Mouse (Mus musculus) testis, adult 2 months (tissue): ENCODE results near the gene Fndc11. TPM values are rescaled to one million over a fixed set of nuclear protein-coding genes. Genes with fewer than 3 reads are reported as not detected.

Experiments used
- H3K27ac ChIP-seq: fragments of 200-500 bp; 2 replicates; pipeline ENCODE4 v1.5.1; 2012; ENCODE audit warnings: low read depth, low read length; ENCODE audit not compliant: control insufficient read depth, insufficient read depth
- H3K27me3 ChIP-seq: fragments of 200-500 bp; 2 replicates; pipeline ENCODE4 v1.6.1; 2012; ENCODE audit warnings: mild to moderate bottlenecking, low read length, moderate library complexity; ENCODE audit not compliant: control insufficient read depth, insufficient read depth
- H3K36me3 ChIP-seq: fragments of 200-500 bp; 2 replicates; pipeline ENCODE4 v1.6.1; 2012; ENCODE audit warnings: mild to moderate bottlenecking, low read length; ENCODE audit not compliant: control insufficient read depth, insufficient read depth
- H3K4me1 ChIP-seq: fragments of 200-500 bp; 2 replicates; pipeline ENCODE4 v1.6.1; 2012; ENCODE audit warnings: low read length; ENCODE audit not compliant: control insufficient read depth, insufficient read depth
- H3K4me3 ChIP-seq: fragments of 200-500 bp; 2 replicates; pipeline ENCODE4 v1.5.1; 2012; ENCODE audit warnings: low read depth, mild to moderate bottlenecking, low read length, moderate library complexity, mixed read lengths; ENCODE audit not compliant: control insufficient read depth
- CTCF ChIP-seq: fragments of 200-500 bp; IDR thresholded peaks from 2 replicates; pipeline ENCODE4 v1.5.1; 2012; ENCODE audit warnings: low read depth, mild to moderate bottlenecking, inconsistent platforms, low read length, moderate library complexity; ENCODE audit not compliant: control insufficient read depth, insufficient read depth, insufficient replicate concordance
- POLR2A ChIP-seq: fragments of 200-500 bp; IDR thresholded peaks from 2 replicates; pipeline ENCODE4 v1.6.1; 2012; ENCODE audit warnings: low read depth, mild to moderate bottlenecking, inconsistent platforms, low read length, moderate library complexity; ENCODE audit not compliant: control insufficient read depth
- polyA plus RNA-seq: library from polyadenylated mRNA; depleted of rRNA; stranded (reverse); fragments of >200 nt; gene quantifications from 2 replicates; pipeline ENCODE4 v1.2.3, GENCODE M21; 2012; rRNA removed

The Fndc11 gene
- 440 and 469 TPM in 2 replicates for polyA plus RNA-seq

GRCm38 (mm10) chr2:181219538-181220216 lies at the start of gene Fndc11:
TSS of gene Fndc11 (plus strand) at chr2:181220013.
- Histone ChIP-seq H3K27me3 (no peaks in the 10 kb centered on the region), H3K27ac (peak within 1 kb of the TSS; percentile 96), H3K4me3 (peak within 1 kb of the TSS; percentile 91), H3K36me3 (no peaks in the 10 kb centered on the region; the same call in 1 of the 2 replicates), H3K4me1 (peaks cover 5% of the 10 kb centered on the region)
- peak; percentile 91; the same call in 1 of the 2 replicates for TF ChIP-seq POLR2A
- TF ChIP-seq CTCF: no peak

GRCm38 (mm10) chr2:181174646-181175045 lies 45.2 kb upstream of the Fndc11 start:
- no peaks in the 10 kb centered on the region for H3K36me3 ChIP-seq
- no peaks in the 10 kb centered on the region for H3K4me1 ChIP-seq
- no peak overlapping the region for H3K4me3 ChIP-seq
- H3K27me3 ChIP-seq: no peaks in the 10 kb centered on the region
- TF ChIP-seq POLR2A (no peak), CTCF (no peak)
- no peak overlapping the region for H3K27ac ChIP-seq

- TF ChIP-seq CTCF (no peak), POLR2A (no peak)
- H3K4me3 ChIP-seq: no peak overlapping the region
These were observed 41.8 kb upstream of the Fndc11 start for GRCm38 (mm10) chr2:181178015-181178414.

GRCm38 (mm10) chr2:181178471-181178870 lies 41.3 kb upstream of the Fndc11 start:
- Histone ChIP-seq H3K27ac (no peak overlapping the region), H3K36me3 (no peaks in the 10 kb centered on the region), H3K27me3 (no peaks in the 10 kb centered on the region), H3K4me3 (no peak overlapping the region), H3K4me1 (no peaks in the 10 kb centered on the region)
- TF ChIP-seq POLR2A (no peak), CTCF (no peak)

More at GRCm38 (mm10) chr2:181178015-181178414, 41.8 kb upstream of the Fndc11 start:
- Histone ChIP-seq H3K27ac (no peak overlapping the region), H3K4me1 (no peaks in the 10 kb centered on the region), H3K36me3 (no peaks in the 10 kb centered on the region), H3K27me3 (no peaks in the 10 kb centered on the region)

- Histone ChIP-seq H3K27ac (no peak overlapping the region), H3K4me3 (no peak overlapping the region), H3K27me3 (no peaks in the 10 kb centered on the region), H3K4me1 (no peaks in the 10 kb centered on the region), H3K36me3 (no peaks in the 10 kb centered on the region)
- TF ChIP-seq POLR2A (no peak), CTCF (no peak)
These were observed 38.9 kb upstream of the Fndc11 start for GRCm38 (mm10) chr2:181180898-181181297.

- no peak overlapping the region for H3K27ac ChIP-seq
- peak overlapping the region; percentile 77 for H3K4me3 ChIP-seq
- H3K4me1 ChIP-seq: no peaks in the 10 kb centered on the region; the same call in 1 of the 2 replicates
- no peaks in the 10 kb centered on the region for H3K27me3 ChIP-seq
- TF ChIP-seq CTCF (peak; percentile 76; the same call in 1 of the 2 replicates), POLR2A (no peak)
- no peaks in the 10 kb centered on the region for H3K36me3 ChIP-seq
These were observed 33.2 kb upstream of the Fndc11 start for GRCm38 (mm10) chr2:181186635-181187034.

GRCm38 (mm10) chr2:181187121-181188000 lies 32.5 kb upstream of the Fndc11 start, which contains the start of gene Ppdpf:
TSS of gene Ppdpf (plus strand) at chr2:181187247.
- Histone ChIP-seq H3K27ac (peak within 1 kb of the TSS; percentile 55; the same call in 1 of the 2 replicates), H3K4me3 (peak within 1 kb of the TSS; percentile 77), H3K36me3 (no peaks in the 10 kb centered on the region), H3K27me3 (no peaks in the 10 kb centered on the region), H3K4me1 (no peaks in the 10 kb centered on the region; the same call in 1 of the 2 replicates)
- TF ChIP-seq CTCF (no peak), POLR2A (no peak)
